Mouse (Mus musculus) midbrain, embryonic 10.5 days (tissue): ENCODE results near the gene Hoxc6. TPM values are rescaled to one million over a fixed set of nuclear protein-coding genes. Genes with fewer than 3 reads are reported as not detected.
A peak's percentile ranks its signal among the peaks of the same experiment; 100 is the strongest.

Experiments
- DNase-seq: peaks from one replicate; pipeline ENCODE4 v3.0.0-alpha.2; 2017; ENCODE audit warnings: low spot score
- H3K27ac ChIP-seq: fragments of 300-500 bp; sonication (generic); replicated peaks from 2 replicates; pipeline ENCODE4 v1.5.1; 2016; ENCODE audit warnings: mild to moderate bottlenecking
- H3K27me3 ChIP-seq: fragments of 300-500 bp; sonication (generic); 2 replicates; pipeline ENCODE4 v1.6.1; 2016; ENCODE audit warnings: low read depth, mild to moderate bottlenecking; ENCODE audit not compliant: poor library complexity, severe bottlenecking
- H3K36me3 ChIP-seq: fragments of 300-500 bp; sonication (generic); 2 replicates; pipeline ENCODE4 v1.6.1; 2016; ENCODE audit warnings: mild to moderate bottlenecking, moderate library complexity
- H3K4me1 ChIP-seq: fragments of 300-500 bp; sonication (generic); 2 replicates; pipeline ENCODE4 v1.6.1; 2016
- H3K4me3 ChIP-seq: fragments of 300-500 bp; sonication (generic); 2 replicates; pipeline ENCODE4 v1.5.1; 2016; ENCODE audit warnings: mild to moderate bottlenecking, moderate library complexity
- H3K9me3 ChIP-seq: fragments of 300-500 bp; sonication (generic); replicated peaks from 2 replicates; pipeline ENCODE4 v1.6.1; 2016; ENCODE audit warnings: mild to moderate bottlenecking
- WGBS: fragments of 180-500 bp; shearing (Covaris S2); methylation state at CpG from one replicate; pipeline ENCODE4 v1.1.7; 2016; 5-methylcytosine and 5-hydroxymethylcytosine counted together
- polyA plus RNA-seq: library from polyadenylated mRNA; unstranded; fragments of >200 nt; fragmentation: Nextera tagmentation; extraction: Ambion mirVana; gene quantifications from 2 replicates; pipeline ENCODE4 v1.2.1, GENCODE M21; 2016

The Hoxc6 gene
- polyA plus RNA-seq, 1 experiment from 2014 or later, result not detected

- no peak overlapping the region for H3K27ac ChIP-seq
- WGBS, result 2% methylated on average over 17 of the region's 17 CpGs
- H3K27me3 ChIP-seq, result peaks cover 100% of the 10 kb centered on the region
Observed at GRCm38 (mm10) chr15:103013238-103013984, 15.4 kb downstream of the Hoxc6 start.

GRCm38 (mm10) chr15:103014166-103015008 is 16.3 kb downstream of the Hoxc6 start:
- WGBS, result under 1% methylated on average over 49 of the region's 57 CpGs
- peak overlapping the region; percentile 20; the same call in 1 of the 2 replicates for H3K4me3 ChIP-seq
- DNase-seq, result peak; percentile 66
- peaks cover 13% of the 10 kb centered on the region for H3K4me1 ChIP-seq
- peaks cover 100% of the 10 kb centered on the region for H3K27me3 ChIP-seq
- no peaks in the 10 kb centered on the region for H3K36me3 ChIP-seq
- H3K9me3 ChIP-seq, result no peaks in the 10 kb centered on the region
- no peak overlapping the region for H3K27ac ChIP-seq

More at GRCm38 (mm10) chr15:103013238-103013984, 15.4 kb downstream of the Hoxc6 start:
- peak; percentile 63 for DNase-seq
- Histone ChIP-seq H3K9me3 (no peaks in the 10 kb centered on the region), H3K4me1 (peaks cover 13% of the 10 kb centered on the region), H3K4me3 (no peak overlapping the region), H3K36me3 (no peaks in the 10 kb centered on the region)

GRCm38 (mm10) chr15:103015009-103015399 is 16.9 kb downstream of the Hoxc6 start:
- Histone ChIP-seq H3K9me3 (no peaks in the 10 kb centered on the region), H3K36me3 (no peaks in the 10 kb centered on the region)
- peak; percentile 56 for DNase-seq

GRCm38 (mm10) chr15:103015406-103016166 is 17.5 kb downstream of the Hoxc6 start:
- Histone ChIP-seq H3K36me3 (no peaks in the 10 kb centered on the region), H3K4me3 (no peak overlapping the region), H3K9me3 (no peaks in the 10 kb centered on the region), H3K27me3 (peaks cover 100% of the 10 kb centered on the region), H3K4me1 (peaks cover 13% of the 10 kb centered on the region), H3K27ac (no peak overlapping the region)
- WGBS, result 2% methylated on average over 19 of the region's 19 CpGs
- DNase-seq, result peak; percentile 46

More at GRCm38 (mm10) chr15:103015009-103015399, 16.9 kb downstream of the Hoxc6 start:
- peaks cover 13% of the 10 kb centered on the region for H3K4me1 ChIP-seq
- H3K4me3 ChIP-seq, result 0 out of 2 replicates have a peak overlapping the region, but pooled peaks have one; percentile 3
- no peak overlapping the region for H3K27ac ChIP-seq
- peaks cover 100% of the 10 kb centered on the region for H3K27me3 ChIP-seq
- under 1% methylated on average over 27 of the region's 28 CpGs for WGBS

GRCm38 (mm10) chr15:103018636-103019035 is 20.6 kb downstream of the Hoxc6 start, which contains the start of gene Hoxc4:
Gene Hoxc4, plus strand, starts transcription at chr15:103018934.
- Histone ChIP-seq H3K9me3 (no peaks in the 10 kb centered on the region), H3K27ac (no peak within 1 kb of the TSS), H3K36me3 (no peaks in the 10 kb centered on the region), H3K27me3 (peaks cover 100% of the 10 kb centered on the region), H3K4me1 (peaks cover 11% of the 10 kb centered on the region), H3K4me3 (no peak within 1 kb of the TSS)
- DNase-seq, result no peak
- WGBS, result 2% methylated on average over 9 of the region's 9 CpGs

- no peak for DNase-seq
Observed at GRCm38 (mm10) chr15:103020899-103021418, 22.9 kb downstream of the Hoxc6 start.

GRCm38 (mm10) chr15:103021544-103021943 is 23.5 kb downstream of the Hoxc6 start:
- no peaks in the 10 kb centered on the region for H3K36me3 ChIP-seq
- H3K4me3 ChIP-seq, result no peak overlapping the region
- 8% methylated on average over 8 of the region's 8 CpGs for WGBS
- no peaks in the 10 kb centered on the region for H3K4me1 ChIP-seq
- H3K27me3 ChIP-seq, result peaks cover 100% of the 10 kb centered on the region
- no peaks in the 10 kb centered on the region for H3K9me3 ChIP-seq
- no peak for DNase-seq
- H3K27ac ChIP-seq, result no peak overlapping the region

More at GRCm38 (mm10) chr15:103020899-103021418, 22.9 kb downstream of the Hoxc6 start:
- H3K4me3 ChIP-seq, result no peak overlapping the region
- no peaks in the 10 kb centered on the region for H3K4me1 ChIP-seq
- H3K9me3 ChIP-seq, result no peaks in the 10 kb centered on the region
- no peak overlapping the region for H3K27ac ChIP-seq
- H3K27me3 ChIP-seq, result peaks cover 100% of the 10 kb centered on the region
- under 1% methylated on average over 8 of the region's 8 CpGs for WGBS
- no peaks in the 10 kb centered on the region for H3K36me3 ChIP-seq

GRCm38 (mm10) chr15:103024131-103024530 is 26.1 kb downstream of the Hoxc6 start:
- Histone ChIP-seq H3K9me3 (no peaks in the 10 kb centered on the region), H3K4me3 (no peak overlapping the region), H3K4me1 (no peaks in the 10 kb centered on the region), H3K36me3 (no peaks in the 10 kb centered on the region), H3K27me3 (peaks cover 100% of the 10 kb centered on the region), H3K27ac (no peak overlapping the region)
- 4% methylated on average over 2 of the region's 2 CpGs for WGBS
- no peak for DNase-seq

GRCm38 (mm10) chr15:103027266-103028235 is 29.5 kb downstream of the Hoxc6 start:
- peak; percentile 47 for DNase-seq
- Histone ChIP-seq H3K4me3 (no peak overlapping the region), H3K9me3 (no peaks in the 10 kb centered on the region), H3K36me3 (no peaks in the 10 kb centered on the region), H3K27ac (no peak overlapping the region), H3K27me3 (peaks cover 100% of the 10 kb centered on the region), H3K4me1 (no peaks in the 10 kb centered on the region)
- WGBS, result under 1% methylated on average over 43 of the region's 43 CpGs

- peaks cover 100% of the 10 kb centered on the region for H3K27me3 ChIP-seq
- no peak overlapping the region for H3K27ac ChIP-seq
- no peaks in the 10 kb centered on the region for H3K9me3 ChIP-seq
- H3K36me3 ChIP-seq, result no peaks in the 10 kb centered on the region
- 9% methylated on average over 9 of the region's 9 CpGs for WGBS
- peaks cover 1% of the 10 kb centered on the region; the same call in 1 of the 2 replicates for H3K4me1 ChIP-seq
- H3K4me3 ChIP-seq, result no peak overlapping the region
- DNase-seq, result peak; percentile 13
Observed at GRCm38 (mm10) chr15:103028916-103029512, 31.0 kb downstream of the Hoxc6 start.

- DNase-seq, result peak; percentile 30
- Histone ChIP-seq H3K27ac (no peak overlapping the region), H3K4me1 (peaks cover 8% of the 10 kb centered on the region; the same call in 1 of the 2 replicates), H3K36me3 (no peaks in the 10 kb centered on the region), H3K9me3 (no peaks in the 10 kb centered on the region), H3K4me3 (no peak overlapping the region), H3K27me3 (peaks cover 100% of the 10 kb centered on the region)
- 3% methylated on average over 8 of the region's 8 CpGs for WGBS
Observed at GRCm38 (mm10) chr15:103030142-103030541, 32.1 kb downstream of the Hoxc6 start.
